Mouse (Mus musculus) layer of hippocampus, postnatal 36 days (tissue): ENCODE data around the gene Pak4. TPM values are rescaled to one million over a fixed set of nuclear protein-coding genes. Genes with fewer than 3 reads are reported as not detected.

Experiments used
- DNase-seq, 2 experiments: peaks; one replicate each; pipeline ENCODE4 v3.0.0; 2022
- total RNA-seq, 2 experiments: library from RNA; stranded (reverse); gene quantifications; 2 replicates each; pipeline ENCODE4 v1.2.3; 2021

The Pak4 gene
- total RNA-seq, 2 experiments from 2014 or later, result 15.1 to 15.8 TPM

DNA sequence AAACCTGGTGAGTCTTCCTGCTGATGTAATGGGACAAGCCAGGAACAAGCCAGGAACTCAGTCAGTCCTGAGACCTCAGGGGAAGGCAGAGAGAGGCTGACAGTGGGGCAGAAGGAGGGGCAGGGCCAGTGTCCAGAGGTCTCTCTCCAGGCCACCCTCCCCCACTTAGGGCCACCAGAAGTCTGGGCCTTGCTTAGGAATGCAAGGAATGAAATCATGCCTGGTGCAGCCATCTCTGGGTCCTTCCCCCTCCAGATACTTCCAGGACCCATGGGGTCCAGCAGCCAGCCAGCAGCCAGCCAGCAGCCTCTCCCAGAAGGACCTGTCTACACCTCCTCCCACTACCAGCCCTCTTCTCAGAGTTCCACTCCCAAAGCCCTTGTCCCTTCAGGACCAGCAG is 10.3 kb downstream of the Pak4 start:
- DNase-seq, result no peak

DNA sequence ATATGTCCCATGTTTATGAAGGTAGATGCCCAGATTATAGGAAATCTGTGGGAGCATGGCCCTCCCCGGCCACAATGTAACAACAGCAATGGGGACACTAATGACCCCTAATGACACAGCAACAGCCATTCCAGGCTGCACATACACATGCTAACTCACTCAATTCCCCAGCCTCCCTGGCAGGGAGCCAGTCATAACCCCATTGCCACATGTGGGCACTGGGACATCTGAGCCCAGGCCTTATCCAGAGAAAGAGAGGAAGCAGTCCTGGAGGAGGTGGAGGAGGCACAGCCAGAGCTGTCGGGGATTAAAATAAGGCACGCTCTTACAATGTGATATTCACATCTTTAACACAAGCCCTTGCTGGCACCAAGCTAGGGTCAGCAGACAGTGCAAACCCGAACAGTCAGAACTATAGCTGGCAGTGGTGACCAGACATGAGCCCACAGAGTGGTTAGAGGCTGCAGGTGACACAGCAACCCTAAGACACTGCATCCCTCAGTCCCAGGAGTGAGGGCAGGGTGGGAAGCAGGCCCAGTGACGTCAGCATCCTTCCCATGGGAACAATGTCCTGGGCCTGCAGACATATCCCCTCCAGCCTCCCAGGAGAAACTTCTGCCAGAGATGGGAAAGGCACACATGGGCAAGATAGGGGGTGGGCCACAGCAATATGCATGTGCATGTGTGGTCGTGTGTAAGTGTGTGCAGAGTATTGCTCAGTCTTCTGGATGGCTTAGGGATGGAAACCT is 11.1 kb downstream of the Pak4 start:
- no peak for DNase-seq

DNA sequence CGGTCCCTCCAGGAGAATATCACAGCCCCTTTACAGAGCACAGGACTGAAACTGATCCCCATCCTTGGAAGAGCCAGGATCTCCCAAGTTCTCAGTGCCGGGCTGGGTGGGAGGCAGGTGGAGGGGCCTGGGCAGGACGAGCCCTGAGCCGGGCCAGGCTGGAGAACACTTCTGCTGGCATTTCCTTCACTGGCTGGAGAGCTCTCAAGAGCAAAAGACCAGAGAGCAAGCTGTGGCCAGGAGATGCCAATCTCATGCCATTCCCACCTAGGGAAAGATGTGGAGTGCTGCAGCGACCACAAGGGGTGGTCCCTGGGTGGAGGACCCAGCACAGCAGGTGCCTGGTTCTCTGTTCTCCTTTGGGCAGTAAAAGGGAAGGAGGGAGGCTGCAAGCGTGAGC is 13.0 kb downstream of the Pak4 start:
- DNase-seq, result no peak

DNA sequence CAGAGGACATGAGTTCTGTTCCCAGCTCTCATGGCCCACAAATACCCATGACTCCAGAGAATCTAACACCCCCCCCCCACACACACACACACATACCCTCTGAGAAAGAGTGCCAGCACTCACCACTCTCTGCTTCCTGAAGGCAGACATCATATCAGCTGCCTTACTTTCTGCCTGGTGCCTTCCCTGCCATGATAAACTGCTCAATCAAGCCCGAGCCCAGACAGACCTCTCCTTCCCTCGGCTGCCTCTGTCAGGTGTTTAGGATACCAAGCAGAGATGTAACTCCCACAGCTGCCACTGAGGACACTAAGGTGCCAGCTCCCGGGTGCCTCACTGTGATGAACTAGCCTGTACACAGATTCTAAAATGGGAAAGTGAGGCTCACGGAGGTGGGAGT is 13.5 kb downstream of the Pak4 start:
- no peak for DNase-seq

DNA sequence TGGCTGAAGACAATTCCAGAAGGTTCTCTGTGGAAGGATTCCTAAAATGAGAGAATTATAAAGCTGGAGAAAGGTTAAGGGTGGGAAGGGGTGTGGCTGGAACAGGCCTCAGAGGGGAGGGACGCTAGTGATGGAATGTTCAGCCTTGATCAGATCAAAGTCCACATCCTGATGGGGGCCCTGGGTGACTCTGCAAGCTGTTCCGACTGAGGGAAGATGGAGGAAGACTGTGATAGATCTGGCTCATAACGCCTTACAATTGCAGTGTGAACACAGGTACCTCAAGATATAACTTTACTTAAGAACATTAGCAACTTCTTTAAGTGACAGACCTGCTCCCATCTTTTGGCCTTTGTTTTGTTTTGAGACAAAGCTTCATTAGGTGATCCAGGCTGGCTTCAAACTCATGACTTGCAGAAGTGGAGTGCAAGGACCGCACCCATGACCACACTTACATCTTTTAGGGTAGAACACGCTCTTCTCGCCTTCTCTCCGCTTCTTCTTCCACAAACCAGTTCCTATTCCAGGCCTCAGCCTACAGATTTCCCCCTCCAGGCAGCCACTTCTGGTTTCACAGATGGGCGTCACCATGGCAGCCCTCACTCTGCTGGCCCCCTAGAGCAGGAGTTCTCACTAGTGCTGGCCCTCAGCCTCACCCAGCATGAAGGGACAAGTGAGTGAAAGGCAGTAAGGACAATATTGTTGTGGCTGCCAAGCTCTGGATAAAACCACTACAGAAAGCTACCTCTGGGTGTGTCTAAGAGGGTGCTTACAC is 14.2 kb downstream of the Pak4 start:
- DNase-seq, result no peak

DNA sequence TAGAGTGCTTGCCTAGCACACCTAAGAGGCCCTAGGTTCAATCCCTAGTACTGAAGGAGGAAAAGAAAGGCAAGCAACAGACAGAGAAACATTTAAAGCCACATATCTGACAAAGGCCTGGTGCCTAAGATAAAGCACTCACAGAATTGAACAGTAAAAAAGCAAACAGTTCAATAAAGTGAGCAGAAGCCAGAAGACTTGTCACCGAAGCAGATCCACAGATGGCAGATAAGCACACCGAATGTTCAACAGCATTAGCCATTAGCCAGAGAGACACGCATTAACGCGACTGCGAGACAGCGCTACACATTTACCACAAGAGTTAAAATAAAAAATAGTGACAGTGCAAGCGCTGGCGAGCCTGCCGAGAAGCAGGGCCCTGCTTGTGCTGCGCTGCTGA is 15.1 kb downstream of the Pak4 start:
- no peak for DNase-seq

DNA sequence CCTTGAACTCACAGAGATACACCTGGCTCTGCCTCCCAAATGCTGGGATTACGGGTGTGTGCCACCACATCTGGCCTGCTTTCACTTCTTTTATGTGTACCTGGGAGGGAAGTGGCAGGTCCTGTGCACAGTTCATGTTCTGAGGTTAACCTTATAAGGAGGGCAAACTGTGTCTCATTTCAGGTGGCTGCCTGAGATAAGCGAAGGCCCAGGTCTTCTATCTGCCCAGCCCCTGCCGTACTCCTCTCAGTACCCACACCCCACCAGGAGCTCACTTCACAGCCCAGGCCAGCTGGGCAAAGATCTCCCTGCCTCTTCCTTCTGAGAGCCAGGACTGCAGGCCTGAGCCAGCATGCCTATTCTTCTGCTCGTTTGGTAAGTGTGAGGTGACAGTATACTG is 16.3 kb downstream of the Pak4 start:
- no peak for DNase-seq

DNA sequence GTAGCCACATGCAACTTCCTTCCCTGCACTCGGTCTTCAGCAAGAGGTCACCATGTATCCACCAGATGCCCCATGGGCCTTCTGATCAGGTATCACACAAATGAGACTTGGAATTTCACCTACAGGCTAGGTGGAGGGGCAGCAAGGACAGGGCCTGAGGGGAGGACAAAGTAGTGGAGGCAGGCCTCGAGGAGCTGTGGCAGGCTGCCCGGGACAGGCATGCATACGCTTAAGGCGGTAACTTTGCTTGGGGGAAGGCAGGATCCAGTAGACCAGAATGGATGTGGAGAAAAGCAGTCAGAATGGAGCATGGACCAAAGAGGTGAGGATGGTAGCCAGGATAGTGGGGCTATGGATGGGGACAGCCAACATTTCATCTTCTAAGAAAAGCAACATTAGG is 18.2 kb downstream of the Pak4 start:
- no peak for DNase-seq

DNA sequence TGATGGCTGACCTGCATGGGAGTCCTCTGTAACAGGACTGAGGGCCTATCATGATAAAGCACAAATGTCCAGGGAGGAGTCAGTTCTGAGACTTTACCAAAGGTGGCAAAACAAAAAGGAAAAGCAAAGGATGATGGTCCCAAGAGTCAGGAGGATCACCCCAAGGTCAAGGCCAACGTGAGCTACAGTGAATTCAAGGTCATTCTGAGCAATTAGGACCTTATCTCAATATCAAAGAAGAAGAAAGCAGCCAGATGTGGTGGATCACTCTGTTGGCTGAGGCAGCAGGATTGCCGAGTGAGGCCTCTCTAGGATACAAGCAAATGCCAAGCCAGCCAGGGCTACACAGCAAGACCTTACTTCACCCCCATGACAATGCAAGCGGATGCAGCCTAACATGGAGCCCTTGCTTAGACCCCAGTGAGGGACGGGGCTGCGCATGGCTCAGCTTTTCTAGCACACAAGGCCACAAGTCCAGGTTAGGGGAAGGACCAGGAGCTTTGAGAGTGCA is 19.4 kb downstream of the Pak4 start:
- DNase-seq, result no peak

DNA sequence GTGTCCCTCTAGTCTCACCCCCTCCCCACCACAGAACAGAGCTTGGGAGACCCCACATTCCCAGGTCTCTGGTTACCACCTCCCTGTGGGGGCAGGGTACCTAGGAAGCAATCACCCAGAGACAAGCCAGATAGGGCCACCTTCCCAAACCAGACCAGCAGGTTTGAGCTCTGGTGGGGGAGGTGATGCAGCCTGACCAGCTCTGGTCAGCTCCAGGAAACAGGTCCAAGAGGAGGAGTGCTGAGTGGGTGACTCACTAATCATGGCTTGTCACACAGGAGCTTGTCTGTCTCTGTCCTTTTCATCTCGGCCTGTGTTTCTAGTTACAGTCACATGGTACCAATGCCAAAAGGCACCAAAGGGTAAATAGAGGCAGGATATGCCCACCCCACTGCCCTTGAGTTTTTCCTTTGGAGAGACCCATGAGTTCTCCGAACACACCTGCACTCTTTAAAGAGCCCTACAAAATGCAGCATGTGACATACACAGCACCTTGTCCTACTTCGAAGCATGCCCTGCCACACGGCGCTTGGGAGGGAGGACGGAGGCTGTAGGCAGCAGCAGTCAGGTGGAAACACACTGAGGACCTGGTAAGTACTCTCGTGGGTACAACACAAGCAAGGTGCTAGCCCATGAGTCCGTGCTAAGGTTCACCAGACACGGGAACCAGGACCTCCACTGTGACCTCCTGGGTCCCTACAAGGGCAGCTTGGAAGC is 20.0 kb downstream of the Pak4 start:
- no peak for DNase-seq

DNA sequence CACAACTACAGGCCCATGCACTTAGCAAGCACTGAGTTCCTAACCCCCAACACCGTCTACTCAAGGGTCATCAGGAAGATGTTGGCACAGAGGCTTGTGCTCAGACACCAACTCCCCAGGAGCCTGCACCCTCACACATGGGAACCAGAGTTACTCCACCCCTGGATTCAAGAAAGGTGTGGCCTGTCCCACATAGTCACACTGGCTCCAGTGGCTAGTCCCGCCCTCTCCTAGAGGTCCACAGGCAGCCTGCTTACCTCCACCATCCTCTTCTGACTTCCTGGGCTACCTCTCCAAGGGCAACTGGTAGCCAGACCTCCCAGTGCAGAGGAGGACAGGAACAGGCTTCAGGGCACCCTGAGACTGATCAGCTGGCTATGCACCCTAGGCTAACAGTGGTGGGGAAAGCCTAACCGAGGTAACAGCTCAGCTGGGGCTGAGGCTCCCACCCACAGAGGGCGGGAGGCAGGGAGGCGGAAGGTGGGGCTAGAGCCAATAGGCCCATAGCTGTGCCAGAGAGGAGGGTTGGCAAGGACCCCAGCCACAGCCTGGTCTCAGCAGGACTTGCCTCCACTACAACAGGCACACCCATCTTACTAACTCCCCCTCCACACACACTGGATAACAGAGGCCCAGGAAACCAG is 21.6 kb downstream of the Pak4 start:
- DNase-seq, result peak; percentile 56 to 59

DNA sequence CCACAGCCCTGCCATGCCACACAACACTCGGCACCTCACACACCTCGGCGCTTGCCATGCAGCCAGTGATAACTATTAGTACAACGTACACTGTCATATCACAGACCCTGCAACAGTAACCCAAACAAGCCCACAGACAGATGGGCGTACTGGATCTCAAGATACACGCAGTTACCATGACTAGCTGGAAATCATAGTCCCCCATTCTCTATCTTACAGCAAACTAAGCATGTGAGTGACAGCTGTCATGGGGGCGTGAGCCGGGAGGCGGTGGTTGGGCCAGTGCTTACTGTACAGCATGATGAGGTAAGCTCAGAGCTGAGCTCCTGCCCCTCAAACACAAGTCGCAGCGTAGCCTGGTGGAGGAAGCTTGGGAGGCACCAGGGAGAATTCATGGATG is 22.4 kb downstream of the Pak4 start:
- peak; percentile 74 to 79 for DNase-seq

DNA sequence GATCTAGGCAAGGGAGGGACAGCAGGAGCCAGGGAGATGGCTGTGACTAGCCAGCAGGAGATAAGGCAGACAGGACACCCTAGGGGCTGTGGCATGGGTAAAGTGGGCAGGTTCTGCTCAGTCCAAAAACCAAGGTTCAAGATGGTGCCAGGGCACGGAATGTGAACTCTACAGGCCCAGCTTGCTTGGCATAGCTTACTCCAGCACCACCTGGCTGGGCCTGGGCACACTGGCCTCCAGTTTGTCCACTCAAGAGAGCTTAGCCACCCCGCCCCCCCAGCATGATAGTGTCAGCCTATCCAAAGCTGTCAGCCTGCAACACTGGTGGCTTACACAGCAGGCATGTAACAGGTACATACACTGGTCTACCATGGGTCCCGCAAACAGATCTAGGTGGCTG is 24.7 kb downstream of the Pak4 start:
- no peak for DNase-seq

DNA sequence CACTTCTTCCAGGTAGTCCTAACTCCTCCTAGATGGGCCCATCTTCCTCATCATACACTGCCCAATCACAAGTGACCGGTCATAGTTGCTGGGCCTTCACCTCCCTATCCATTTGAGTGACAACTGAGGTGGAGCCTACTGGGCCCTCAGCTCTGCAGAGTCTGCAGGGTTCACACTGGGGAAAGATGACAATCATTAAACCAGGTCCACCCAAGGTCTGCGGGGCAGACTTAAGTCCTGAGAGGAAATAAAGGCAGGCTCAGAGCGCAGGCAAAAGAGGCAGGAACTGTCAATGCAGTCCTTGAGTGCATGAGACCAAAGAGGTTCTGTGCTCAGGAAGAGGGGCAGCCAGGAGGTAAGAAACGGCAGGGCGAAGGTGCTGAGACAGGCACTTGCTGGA is 25.3 kb downstream of the Pak4 start:
- no peak for DNase-seq

DNA sequence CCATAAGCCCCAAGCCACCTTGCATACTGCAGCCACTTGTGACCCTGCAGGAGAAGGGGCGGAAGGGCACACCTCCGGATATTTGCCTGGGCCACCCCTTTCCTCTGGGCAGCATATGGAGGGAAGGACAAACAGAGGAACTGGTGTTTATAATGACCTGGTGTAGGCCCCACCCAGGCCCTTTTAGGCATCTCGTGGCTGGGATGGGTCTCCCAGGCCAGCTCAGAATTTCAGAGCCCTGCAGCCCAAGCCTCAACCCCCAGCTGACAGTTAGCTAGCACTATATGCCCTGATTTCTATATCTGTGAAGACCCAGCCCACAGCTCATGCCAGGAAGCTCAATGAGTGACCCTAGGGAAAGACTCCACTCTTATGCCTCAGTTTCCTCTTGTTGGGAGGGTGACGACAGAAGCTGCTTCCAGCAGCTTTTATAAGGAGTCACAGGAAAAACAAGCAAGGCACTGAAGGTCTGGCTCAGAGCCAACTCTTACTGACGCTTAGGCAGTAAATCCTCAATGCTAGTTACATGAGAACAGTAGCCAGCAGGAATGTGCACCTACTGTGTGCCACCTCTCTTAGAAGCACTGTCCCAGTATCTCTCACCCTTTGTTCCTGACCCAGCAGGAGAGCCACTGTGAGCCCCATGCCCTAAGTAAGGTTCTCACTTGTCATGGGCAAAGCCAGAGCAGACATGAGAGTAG is 26.9 kb downstream of the Pak4 start:
- no peak for DNase-seq

DNA sequence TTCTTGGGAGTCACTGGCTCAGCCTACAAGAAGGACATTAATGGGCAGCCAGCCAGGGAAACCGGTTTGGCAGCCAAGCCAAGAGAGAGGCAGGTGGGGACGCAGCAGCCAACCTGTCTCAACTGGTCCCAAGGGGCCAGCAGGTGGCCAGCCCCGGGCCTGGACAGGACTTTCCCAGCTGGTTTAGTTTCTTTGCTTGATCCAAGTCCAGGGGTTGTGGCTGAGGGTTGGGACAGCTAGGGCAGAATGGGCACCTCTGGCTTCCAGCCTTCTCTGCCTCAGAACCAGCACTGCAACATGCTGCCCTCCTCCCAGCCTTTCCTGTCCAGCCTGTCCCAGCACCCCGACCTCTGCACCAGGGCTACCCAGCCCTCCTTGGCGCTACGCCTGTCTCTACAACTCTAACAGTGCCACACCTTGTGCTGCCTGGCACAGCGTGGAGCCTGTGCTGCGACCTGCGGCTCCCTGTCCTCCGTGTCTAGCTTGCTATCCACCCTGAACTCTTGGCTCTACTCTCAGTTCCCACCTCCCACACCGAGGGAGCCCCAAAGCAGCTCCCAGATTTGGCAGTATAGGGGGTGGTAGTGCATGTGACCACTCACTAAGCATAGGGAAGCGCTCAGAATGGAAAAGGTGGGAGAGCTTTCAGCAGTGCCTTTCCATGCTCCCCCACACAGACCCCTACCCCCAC is 27.5 kb downstream of the Pak4 start:
- no peak for DNase-seq

DNA sequence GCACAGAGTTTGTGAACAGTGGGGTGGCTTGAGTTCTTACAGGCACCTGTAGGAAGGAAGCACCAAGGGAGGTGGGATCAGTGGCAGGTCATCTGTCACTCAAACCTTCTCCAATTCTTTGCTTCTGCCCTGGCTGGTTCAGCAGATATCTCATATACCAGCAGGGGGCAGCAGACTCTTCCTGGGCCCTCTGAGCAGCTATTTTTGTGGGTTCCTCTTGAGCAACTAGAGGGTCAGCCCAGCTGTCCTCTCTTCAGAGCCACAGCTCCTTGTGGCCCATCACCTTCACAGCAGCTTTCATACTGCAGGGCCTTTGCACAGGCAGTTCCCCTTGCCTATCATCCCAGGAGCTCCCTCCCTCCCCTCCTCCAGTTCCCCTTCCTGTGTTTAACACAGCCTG is 29.7 kb downstream of the Pak4 start:
- peak; percentile 62 for DNase-seq

DNA sequence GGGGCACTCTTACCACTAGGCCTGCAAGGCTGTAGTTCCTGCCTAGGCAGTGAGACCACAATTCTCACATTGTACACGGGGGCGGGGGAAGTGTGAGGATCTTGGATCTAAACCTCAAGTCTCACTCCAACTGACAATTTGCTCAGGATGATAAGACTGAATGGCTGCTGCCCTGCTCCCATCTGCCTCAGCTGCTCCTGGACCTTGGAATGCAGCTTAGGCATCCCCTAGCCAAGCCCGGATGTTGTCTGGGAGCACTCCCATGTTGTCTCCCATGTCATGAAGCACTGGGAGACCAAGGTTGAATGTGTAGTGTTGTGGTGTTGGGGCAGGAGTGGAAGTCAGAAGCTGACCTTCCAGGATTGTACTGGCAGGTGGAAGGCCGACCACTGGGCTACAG is 30.4 kb downstream of the Pak4 start:
- DNase-seq, result no peak

DNA sequence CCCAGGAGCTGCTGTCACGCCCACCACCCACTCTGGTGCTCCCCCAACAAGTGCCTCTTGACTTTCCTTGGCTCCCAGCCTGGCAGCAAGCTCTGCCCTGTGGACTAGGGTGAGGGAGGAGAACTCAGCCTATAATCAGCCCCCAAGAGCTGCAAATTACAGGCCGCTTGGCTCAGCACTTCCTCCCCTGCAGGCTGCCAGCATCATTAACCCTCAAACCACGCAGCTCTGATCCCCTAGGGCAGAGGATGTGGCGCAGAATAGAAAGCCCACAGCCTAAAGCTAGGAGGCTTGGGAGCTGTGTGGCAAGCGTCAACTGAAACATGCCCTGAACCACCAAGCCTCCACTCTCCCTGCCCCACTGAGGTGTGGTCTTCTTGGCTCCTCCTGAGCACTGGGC is 32.6 kb downstream of the Pak4 start:
- DNase-seq, result no peak

DNA sequence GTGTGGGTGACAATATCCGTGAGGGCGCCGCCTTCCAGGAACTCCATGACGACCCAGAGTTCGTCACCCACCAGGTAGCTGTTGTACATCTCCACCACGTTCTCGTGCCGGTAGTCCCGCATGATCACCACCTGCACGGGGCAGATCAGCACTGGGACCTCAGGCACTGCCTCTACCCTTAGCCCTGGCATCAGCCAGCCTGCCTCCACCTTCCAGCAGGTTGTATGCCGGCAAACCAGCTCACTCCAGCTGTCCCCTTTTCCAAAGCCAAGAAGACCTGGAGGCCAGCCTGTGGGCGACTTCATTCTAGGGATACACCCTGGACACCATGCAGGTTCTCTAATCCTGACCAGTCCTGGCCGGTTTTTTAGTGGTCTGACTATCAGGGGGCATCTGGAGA is 35.0 kb downstream of the Pak4 start:
- no peak for DNase-seq

DNA sequence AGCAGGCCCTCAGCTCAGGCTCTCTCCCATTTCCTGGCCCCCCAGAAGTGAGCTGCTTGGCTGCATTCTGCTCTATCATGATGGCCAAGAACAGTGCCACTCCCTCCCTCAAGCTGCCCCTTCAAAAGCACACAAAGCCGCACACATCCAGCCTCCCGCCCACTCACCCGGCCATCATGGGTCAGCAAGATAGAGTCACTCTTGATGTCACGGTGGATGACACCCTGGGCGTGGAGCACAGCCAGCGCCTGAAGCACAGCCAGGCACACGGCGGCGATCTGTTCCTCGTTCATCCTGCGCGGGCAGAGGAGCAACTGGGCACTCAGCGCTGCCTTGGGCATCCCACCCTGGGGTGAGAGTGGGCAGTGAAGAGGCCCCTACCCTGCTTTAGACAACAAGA is 35.6 kb downstream of the Pak4 start:
- peak in 1 of 2 experiments; percentile 1 for DNase-seq

DNA sequence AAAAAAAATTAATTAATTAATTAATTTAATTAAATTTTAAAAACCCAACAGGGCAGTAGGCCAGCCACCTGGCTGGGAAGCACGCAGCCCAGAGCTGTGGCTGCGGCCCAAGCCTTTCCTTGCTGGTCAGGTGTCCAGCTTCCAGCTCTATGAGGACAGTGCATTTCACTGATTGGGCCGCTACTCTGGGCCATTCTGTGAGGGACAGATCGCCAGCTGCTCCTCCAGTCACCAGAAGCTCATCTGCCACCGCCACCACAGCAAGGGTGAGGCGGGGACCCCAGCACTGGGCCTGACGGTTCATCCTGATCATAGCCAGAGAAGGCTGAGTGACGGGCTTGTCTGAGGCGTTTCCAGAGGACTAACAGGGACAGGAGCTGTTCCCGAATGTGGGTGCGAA is 36.0 kb downstream of the Pak4 start:
- DNase-seq, result peak in 1 of 2 experiments; percentile 1
